Mouse (Mus musculus) retina, embryonic 14.5 days (tissue): ENCODE measurements around the gene Map3k14.
"Not testable (repeated sequence)": the region's sequence is repeated elsewhere in the genome, so short reads cannot be mapped to it uniquely, and the experiment has no call there.

Experiments used
- DNase-seq: peaks from one replicate; pipeline ENCODE4 v3.0.0-alpha.2; 2015; ENCODE audit warnings: low spot score

The Map3k14 gene

GRCm38 (mm10) chr11:103246731-103247290 lies 20.5 kb downstream of the Map3k14 start:
- peak; percentile 17 for DNase-seq

- peak; percentile 40 for DNase-seq
These were observed 21.1 kb downstream of the Map3k14 start for GRCm38 (mm10) chr11:103246081-103246730.

DNA sequence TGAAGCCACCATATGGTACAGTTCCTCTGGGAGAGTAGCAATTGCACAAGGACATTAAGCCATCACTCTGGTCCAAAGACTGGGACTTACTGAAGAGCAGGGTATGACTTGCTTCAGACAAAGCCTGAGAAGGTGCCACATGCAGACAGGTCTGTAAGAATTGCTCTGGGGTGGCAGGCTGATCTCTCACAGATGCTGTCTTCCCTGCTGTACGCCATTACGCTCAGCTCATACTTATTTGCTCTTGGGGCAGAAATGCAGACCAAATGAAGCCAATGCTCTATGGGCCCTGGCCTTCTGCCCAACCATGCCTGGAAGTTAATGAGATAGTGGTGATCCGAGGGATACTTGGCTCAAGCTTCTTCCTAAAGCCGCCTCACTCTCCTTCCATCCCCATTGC lies 22.4 kb downstream of the Map3k14 start:
- no peak for DNase-seq

- DNase-seq: no peak
These were observed 26.5 kb downstream of the Map3k14 start for GRCm38 (mm10) chr11:103240740-103241139.

GRCm38 (mm10) chr11:103237757-103238156 lies 29.5 kb downstream of the Map3k14 start:
- DNase-seq: no peak

- DNase-seq: no peak
These were observed 30.4 kb downstream of the Map3k14 start for GRCm38 (mm10) chr11:103236903-103237302.

DNA sequence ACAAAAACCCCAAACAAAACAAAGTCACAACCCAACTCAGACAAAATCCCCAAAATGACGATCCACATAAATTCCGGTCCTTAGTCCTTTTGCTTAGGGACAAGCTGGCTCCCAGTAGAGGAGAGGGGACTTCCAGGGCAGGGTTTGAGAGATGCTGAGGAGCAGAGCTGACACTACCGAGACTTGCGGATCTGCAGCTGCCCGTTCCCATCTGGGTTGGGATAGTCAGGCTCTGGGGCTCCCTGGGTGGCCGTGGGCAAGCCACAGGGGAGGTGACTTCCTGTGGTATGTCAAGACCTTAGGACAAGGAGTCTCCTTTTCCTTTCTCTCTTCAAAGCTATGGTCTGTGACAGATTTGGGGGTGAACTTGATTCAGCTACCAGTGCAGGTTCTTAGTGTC lies 30.8 kb downstream of the Map3k14 start:
- DNase-seq: no peak

- no peak for DNase-seq
These were observed 31.6 kb downstream of the Map3k14 start for GRCm38 (mm10) chr11:103235702-103236101.

DNA sequence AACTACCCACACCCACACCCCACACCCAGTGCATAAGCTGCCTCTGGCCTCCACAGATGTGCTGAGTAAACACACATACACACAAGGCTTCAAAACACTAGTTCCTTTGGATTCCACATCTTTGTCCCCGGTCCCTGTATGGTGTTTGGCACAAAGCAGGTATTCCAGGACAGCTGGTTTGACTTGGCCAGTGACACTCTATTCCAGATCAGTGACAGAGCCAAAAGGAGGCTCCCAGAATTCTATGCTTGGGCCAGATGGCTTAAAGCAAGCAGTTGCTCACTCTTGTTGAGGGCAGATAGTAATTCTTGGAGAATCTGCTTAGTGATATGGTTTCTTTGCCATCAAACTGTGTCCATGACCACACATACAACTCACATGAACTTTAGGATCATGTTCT lies 32.8 kb downstream of the Map3k14 start:
- DNase-seq: no peak

DNA sequence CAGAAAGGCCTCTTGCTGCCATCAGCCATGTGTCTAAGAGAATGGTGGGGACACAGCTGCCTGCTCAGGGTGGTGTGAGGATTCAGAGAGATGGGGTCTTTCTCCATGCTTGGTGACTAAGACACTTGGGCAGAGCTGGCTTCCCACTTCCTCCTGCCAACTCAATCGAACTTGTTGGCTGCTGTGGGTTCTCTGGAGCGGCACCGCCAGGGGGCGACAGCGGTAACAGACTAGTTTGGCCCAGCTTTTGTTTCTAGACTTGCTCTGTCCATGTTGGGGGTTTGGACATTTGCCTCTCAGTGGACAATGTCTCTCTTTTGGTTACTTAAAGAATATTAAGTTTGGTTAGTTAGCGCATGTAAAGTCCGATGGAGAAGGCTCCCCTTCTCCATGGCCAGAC lies 34.3 kb downstream of the Map3k14 start:
- DNase-seq: peak; percentile 89

DNA sequence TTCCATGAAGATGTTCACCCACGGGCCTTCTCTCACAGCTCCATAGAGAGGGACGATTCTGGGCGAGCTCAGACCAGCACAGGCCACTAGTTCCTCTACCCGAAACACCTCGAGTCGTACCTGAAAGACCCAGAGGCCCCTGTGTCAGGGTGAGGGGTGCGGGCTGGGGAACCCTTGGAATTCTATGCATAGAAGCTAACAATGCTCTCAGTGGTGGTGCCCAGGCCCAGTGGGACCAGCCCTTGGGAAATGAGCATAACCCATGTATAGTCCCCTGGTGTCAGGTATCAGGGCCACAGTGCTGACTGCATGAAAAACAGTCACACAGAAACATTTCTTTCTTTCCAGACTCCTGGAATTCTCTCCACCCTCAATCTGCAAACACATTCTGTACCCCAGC lies 35.9 kb downstream of the Map3k14 start:
- no peak for DNase-seq

GRCm38 (mm10) chr11:103230626-103231025 lies 36.6 kb downstream of the Map3k14 start:
- DNase-seq: no peak

GRCm38 (mm10) chr11:103229608-103230007 lies 37.7 kb downstream of the Map3k14 start:
- DNase-seq: no peak

GRCm38 (mm10) chr11:103223951-103224456 lies 43.3 kb downstream of the Map3k14 start:
- no peak for DNase-seq

DNA sequence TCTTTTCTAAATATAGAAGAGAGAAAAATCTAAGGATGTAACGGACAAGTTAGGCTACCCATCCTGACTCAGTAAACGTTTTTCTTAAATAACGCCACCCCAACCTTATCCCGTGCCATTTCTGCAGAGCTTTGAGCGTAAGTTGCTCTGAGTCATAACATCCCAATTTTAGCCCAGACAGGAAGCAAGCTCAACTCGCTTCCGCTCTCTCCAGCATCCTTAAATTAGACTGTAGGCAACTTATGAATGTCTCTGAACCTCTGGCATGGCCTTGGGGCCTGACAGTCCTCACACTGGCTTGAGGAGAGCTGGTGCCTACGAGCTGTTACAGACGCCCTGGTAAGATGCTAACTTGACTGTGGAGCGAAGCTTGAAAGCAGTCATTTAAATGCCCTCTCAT lies 43.8 kb downstream of the Map3k14 start:
- DNase-seq: no peak

DNA sequence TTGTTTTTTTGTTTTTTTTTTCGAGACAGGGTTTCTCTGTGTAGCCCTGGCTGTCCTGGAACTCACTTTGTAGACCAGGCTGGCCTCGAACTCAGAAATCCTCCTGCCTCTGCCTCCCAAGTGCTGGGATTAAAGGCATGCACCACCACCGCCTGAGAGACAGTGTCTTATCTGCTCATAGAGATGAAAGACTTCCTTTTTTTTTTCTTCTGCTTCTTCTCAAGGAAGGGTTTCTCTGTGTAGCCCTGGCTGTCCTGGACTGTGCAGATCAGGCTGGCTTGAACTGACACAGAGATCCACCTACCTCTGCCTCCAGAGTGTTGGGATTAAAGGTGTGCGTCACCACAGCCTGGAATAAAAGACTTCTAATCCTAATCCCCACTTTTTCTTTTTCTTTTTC lies 44.6 kb downstream of the Map3k14 start:
- DNase-seq: not testable (repeated sequence)

DNA sequence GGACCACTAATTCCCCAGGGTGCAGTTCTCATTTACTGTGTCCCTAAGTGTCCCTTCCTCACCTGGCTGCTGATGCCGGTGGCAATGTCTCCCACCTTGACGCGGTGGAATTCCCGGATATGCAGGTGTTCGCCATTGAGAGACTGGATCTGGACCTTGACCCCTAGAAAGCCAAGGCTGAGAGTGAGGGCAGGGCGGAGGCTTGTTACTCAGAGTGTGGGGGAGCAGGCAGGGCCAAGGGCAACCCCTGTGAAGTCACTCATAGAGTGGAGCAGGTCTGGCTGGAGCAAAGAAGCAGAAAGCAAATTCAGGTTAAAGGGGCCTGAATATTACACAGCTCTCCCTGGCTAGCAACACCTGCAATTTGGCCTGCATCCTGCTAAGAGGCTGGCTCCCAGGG lies 45.8 kb downstream of the Map3k14 start:
- DNase-seq: no peak

DNA sequence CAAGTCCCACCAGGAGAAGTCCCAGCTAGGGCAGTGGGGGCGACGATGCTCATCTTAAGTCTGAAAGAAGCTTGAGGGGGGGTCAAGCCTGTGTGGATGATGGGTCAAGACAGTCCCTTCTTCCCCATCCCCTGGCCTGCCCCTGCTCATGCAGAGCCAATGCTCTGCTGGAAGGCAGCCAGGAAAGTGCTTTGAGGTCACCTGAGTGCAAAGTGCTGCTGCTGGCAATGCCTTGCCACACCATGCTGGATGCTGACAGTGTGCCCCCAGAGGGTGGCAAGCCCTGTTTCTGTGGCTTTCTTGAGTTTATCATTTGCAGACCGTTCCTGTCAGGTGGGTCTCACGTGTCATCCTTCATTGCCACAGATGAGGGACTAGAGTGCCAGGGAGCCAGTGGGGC lies 47.3 kb downstream of the Map3k14 start:
- no peak for DNase-seq

- no peak for DNase-seq
These were observed 48.0 kb downstream of the Map3k14 start for GRCm38 (mm10) chr11:103219259-103219658.

- DNase-seq: no peak
These were observed 48.8 kb downstream of the Map3k14 start for GRCm38 (mm10) chr11:103218517-103218901.

- DNase-seq: peak; percentile 68
These were observed 49.3 kb downstream of the Map3k14 start, which contains the start of gene Spata32 for GRCm38 (mm10) chr11:103217790-103218516. TSS of gene Spata32 (minus strand) at chr11:103218432.

DNA sequence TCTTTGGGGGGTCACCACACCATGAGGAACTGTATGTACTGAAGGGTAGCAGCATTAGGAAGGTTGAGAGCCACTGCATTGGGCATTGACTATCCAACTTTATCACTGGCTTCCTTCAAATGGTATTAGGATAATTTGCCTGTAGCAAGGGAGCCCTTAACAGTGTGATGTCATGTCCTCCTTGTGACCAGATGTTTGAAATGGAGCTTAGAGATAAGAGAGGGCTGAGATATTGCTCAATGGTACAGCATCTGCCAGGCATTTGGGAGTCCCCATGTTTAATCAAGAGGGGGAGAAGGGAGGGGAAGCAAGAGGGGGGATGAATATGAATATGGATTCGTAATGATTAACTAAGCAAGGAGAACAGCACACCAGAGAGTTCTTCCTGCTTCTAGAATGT lies 51.9 kb downstream of the Map3k14 start:
- DNase-seq: no peak

GRCm38 (mm10) chr11:103213712-103214111 lies 53.6 kb downstream of the Map3k14 start:
- DNase-seq: no peak
